Mouse (Mus musculus) bone marrow, adult 2 months (tissue): ENCODE data around the gene Clic6.

ENCODE experiments used
- CTCF ChIP-seq: fragments of 200-500 bp; IDR thresholded peaks from 2 replicates; pipeline ENCODE4 v1.5.1; 2011; ENCODE audit warnings: low read length, control low read depth; ENCODE audit not compliant: control insufficient read depth, insufficient read depth
- POLR2A ChIP-seq: fragments of 200-500 bp; IDR thresholded peaks from 2 replicates; pipeline ENCODE4 v1.6.1; 2011; ENCODE audit warnings: low read depth, mild to moderate bottlenecking, control low read depth, low read length, borderline replicate concordance; ENCODE audit not compliant: control insufficient read depth

GRCm38 (mm10) chr16:92516139-92516538 is 30.6 kb downstream of the Clic6 start:
- TF ChIP-seq CTCF, result no peak
- no peak for TF ChIP-seq POLR2A
